Mouse (Mus musculus) c-Kit-positive CD71-negative TER-119-negative erythroid progenitor cells, embryonic 14.5 days (primary cell): ENCODE measurements around the gene Gm20388.

Experiments used
- DNase-seq: peaks from one replicate; pipeline ENCODE4 v3.0.0-alpha.2; 2013; ENCODE audit warnings: low read depth

Gm20388 gene

DNA sequence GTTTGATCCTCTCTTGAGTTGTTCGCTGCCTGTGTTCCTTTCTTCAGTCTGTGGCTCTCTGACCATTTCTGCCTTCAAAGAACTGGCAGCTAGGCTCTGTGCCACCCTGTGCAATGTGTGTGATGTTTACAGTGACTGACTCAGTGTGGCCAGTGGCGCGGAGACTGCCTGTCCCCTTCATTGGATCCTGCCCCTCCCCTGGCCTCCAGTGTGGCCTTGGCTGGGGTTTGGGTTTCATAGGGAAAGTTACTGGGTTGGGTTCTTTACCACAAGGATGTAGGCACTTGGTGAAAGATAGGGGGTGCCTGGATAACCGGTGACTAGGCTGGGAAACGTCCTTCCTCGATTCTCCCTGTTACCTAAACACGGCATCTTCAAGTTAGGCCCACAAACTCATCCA lies 3774.2 kb downstream of the Gm20388 start:
- DNase-seq: no peak

DNA sequence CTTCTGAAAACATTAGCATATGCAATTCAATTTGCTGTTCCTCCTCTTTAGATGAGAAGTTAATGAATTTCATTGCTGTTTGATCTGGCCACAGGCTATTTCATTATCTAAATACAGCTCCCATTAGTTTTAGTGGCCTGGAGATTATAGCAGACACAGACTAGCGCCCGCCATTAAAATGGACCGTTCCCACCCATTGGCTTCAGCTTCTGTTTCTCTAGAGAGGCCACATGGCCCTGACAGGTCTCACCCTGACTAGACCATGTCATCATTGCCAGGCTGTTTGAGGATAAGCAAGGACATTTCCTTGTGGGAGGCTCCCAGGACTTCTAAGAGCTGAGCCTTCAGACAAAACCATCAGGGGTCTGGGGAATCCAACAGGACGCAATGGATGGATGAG lies 3774.8 kb downstream of the Gm20388 start:
- DNase-seq: no peak

DNA sequence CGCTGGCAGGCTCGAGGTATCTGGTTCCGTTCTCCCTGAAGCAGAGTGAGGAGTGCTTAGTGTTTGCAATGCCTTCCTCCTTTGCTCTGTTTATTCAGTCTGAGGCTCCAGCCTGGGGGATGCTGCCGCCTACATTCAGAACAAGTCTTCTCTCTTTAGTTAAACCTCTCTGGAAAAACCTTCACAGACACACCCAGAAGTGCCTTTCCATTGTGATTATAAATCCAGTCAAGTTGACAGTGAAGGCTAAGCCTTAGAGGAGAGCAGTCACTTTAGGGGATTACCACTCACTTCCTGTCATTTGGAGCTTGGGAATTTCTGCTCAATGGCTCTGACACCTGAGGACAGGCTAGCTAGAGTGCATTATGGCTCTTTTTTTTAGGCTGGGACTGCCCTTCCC lies 3777.2 kb downstream of the Gm20388 start:
- DNase-seq: no peak

DNA sequence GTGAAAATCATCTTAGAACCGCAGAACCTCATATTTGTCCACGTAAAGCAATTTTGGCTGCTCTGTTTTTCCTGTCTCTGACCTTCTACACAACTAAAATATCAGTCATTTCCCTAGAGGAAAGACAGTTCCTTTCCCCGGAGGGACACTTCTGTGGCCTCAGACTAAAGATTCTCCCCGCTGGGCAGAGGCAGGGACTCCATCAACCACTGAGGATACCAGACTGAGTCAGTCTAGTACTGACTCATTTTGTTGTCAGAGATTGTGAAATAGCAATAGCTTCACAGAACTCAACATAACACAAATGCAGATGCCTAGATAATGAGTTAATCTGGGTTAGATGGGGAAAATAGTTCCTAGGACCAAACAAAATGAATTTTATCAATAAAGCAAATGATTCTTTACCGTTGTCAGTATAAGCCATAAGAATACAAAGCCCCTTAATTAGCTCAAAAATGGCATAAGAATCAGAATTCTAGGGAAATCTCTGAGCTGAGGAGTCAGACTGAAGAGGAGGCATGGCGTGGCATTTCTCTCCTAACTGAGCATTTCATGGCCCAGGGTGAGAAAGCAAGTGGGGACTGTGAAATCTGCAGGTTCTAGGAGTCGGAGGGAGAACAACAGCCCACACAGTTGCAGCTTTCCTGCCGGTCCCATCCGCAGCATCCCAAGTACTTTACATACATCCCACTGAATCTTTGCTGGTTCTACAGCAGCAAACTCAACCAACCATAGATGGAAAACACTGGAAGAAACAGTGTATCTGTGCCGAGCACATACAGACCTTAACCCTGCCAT lies 3781.7 kb downstream of the Gm20388 start:
- DNase-seq: no peak

DNA sequence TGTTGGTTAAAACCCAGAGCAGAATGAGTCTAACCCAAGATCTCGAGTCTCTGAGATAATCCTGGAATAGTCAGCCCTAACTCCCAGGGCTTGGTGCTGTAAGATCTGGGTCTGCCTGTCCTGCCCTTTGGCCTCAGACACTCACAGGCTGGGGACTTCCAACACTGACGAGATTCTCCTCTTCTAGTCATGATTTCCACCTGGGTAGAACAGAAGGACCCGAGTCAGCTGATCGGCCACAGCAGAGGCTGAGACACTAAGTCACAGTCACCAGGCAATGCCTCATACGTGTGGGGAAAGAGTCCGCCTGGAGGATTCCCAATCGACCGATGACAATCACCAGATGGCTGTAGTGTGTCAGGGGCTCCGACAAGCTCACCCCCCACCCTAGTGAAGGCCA lies 3785.5 kb downstream of the Gm20388 start:
- no peak for DNase-seq

DNA sequence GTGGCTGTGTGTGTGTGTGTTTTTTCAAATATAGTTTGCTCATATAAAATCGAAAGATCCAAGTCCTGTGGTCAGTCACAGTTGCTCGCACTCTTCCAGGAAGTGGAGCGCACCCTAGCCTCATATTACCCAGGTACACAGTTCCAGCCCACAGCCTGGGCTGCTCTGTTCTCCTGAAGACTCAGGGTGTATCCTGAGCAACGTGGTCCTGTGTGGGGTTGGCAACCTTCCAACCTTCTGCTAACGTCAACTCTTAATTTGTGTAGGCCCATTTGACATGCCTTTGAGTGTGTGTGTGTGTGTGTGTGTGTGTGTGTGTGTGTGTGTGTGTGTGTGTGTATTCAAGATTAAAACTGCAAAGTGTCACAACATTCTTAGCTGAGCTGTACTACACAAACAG lies 3786.7 kb downstream of the Gm20388 start:
- no peak for DNase-seq

DNA sequence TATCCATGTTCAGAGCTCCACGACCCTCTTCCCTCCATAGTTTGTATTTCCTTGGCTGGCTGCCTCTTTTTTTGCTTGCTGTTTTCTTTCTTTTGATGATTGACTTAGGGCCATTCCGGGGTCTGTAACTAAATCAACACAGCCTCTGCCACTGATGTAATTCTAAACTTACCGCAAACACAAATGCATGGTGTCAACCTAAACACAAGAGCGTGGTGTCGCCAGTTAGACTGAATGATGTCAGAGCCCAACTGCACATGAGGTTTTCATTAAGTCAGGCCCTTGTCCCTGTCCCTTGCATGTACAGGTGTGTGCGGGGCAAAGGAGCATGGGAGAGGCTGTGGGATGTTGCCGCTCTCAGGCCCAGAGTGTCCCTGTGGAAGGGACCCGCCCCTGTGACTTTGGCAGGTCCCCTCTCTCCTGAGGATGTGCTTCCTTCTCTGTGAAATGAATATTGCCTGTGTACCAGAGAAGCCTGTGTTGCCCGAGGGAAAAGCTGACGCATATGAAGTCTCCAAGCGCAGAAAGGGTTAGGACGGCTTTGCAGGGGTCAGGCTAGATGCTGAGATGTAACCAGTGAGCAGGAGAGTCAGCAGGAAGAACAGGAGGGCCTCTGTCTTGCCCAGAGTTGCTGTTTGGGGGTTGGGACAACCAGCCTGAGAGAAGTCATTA lies 3789.9 kb downstream of the Gm20388 start:
- no peak for DNase-seq

DNA sequence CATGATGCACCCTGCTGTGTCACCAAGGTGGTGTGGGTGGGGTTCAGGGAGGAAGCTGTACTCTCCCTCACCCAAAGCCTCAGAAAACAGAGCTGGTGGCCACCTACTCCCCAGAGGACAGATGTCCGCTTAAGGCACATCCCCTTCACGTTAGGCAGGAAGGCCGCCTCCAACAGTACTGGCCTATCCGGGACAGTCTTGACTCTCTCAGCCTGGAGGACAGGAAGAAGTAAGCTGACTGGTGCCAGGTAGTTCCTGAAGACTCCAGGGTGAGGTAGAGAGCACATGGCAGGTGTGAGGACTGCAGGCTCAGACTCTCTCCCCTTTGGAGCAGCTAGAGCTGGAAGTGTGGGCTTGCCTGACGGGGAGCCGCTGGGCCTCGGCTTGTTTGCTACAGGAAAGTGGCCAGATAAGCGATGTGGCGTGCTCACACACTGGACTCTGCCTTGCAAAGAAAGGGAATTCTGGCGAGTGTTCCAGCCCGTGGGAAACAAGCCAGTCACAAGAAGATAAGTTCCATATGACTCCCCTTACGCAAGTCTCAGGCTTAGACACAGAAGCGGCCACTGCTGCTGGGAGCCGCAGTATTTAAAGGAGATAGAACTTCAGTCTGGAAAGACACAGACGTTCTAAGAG lies 3791.4 kb downstream of the Gm20388 start:
- DNase-seq: no peak

DNA sequence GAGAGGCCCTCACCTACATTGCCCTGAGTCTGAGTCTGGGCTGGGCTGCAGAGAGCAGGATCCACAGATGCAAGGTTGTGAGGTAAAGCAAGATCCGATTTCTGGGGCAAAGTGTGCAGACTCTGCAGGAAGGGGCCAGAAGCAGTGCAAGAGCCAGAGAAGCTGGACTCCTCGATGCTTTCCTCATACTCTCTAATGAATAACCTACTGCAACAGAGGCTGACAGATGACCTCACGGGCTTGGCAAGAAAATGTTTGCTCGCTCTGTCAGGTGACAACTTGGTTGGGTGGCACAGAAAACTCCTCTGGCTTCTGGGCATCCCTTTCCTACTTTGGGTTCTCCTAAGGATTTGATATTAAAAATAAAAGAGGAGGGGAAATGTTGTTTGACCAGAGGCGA lies 3794.7 kb downstream of the Gm20388 start:
- no peak for DNase-seq

DNA sequence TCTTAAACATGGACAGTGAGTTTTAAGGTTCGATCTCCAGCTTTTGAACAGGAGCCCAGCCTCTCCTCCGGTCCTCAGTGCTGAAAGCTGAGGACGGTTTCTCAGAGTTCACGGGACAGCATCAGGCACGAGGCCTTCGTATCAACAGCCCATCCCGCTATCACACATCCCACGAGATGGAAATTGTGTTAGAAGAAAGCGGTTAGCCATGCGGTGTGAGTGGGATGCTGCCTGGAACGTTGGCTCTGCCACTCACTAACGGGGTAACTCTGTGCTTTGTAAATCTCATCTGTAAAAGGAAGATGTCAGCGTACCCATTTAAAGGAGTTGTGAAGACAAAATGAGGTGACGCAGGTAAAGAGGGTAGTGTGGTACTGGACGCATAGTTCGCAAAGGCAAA lies 3796.5 kb downstream of the Gm20388 start:
- no peak for DNase-seq

DNA sequence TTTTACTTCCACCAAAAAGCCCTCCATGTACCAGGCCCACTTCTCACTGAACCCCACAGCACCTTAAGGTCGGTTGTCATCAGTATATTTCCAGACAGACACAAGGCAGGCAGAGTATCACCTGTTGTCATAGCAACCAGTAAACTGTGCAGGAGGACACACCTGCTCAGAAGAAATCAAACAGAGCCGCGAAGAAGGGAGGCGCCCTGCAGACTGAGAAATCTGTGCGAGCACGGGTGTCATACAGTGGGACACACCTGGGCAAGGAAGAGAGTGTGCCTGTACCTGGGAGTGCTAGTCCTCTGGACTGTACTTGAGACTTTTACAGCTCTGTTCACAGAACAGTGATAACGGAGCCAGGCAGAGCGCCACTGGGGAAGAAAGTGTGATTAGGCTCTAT lies 3798.1 kb downstream of the Gm20388 start:
- no peak for DNase-seq

DNA sequence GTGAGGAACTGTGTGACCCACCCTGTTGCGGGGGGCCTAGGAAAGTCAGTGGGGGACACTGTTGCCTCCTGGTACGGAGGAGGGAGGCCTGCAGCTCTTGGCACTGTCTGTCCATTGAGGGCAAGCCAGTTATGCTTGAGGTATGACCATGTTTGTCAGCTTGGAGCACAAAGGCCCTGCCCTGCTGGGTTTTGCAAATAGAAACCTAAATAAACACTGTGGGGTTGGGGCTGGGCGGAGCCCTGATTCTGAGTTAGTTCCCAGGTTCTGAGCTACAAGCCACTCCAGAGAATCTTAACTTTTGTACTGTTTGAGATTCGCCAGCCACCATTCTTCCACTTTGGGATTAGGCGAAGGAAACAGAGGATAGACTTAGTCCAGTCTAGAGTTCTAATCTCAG lies 3799.7 kb downstream of the Gm20388 start:
- no peak for DNase-seq

DNA sequence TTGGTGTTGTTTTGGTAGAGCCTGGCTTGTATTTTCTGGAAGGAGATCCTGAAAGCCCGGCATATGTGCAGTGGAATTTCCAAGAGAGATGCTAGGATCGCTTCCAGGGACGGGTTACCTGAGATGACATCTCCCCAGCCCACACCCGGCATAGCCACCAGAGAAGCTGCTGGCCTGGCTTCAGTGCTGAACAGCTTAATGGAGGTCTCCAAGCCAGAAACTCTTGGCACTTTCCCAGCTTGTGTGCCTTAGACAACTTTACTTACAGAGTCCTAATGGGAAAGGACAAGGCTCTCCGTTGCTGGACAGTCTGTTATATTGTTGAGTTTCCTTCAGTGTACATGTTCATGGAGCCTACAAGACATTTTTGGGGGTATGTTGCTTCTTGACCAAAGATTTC lies 3803.8 kb downstream of the Gm20388 start:
- DNase-seq: no peak

DNA sequence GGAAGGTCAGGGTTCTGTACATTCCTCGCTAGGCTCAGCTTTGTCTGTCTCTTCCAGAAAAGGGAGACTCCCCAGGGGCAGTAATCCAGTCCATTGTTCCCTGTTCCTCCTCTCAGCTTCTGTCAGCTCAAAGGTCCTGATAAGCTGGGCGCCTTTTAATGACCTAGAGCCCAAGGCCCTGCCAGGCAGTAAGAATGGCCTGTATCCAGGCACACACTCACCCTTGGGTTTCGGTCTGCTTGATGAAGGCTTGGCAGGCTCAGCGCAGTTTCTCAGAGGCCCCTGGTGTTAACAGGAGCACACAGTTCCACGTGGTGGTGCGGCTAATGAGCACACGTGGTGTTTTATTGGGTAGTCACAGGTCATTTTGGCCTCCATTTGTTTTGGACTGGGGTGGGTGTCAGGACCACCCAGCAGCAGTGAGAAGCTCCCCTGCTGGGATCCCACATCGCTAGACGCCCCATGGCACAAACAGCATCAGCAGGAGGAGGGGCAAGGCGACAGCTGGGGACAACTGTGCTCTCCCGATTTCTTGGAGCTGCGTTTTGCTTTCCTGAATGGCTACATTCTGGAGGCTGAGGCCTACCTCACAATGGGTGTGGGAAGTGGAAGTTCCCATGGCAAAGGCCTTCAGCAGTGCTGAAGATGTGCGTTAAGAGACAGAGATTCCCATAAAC lies 3805.4 kb downstream of the Gm20388 start:
- DNase-seq: no peak

DNA sequence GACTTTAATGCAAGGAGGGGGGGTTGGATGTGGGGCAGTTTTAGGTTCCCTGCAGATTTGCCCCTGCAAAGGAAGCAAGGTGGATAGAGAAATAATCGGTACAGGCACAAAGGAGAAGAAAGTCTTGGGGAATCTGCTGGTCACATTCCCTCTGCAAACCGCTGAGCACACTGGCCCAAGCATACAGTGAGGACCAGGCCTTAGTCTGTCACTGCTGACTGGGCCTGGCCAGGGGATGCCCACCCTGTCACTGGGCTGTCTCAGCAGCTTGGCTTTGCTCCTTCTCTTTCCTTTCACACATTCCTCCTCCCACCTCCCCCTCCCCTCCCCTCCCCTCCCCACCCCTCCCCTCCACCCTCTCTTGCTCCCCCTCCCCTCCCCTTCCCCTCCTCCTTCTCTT lies 3806.5 kb downstream of the Gm20388 start:
- no peak for DNase-seq

DNA sequence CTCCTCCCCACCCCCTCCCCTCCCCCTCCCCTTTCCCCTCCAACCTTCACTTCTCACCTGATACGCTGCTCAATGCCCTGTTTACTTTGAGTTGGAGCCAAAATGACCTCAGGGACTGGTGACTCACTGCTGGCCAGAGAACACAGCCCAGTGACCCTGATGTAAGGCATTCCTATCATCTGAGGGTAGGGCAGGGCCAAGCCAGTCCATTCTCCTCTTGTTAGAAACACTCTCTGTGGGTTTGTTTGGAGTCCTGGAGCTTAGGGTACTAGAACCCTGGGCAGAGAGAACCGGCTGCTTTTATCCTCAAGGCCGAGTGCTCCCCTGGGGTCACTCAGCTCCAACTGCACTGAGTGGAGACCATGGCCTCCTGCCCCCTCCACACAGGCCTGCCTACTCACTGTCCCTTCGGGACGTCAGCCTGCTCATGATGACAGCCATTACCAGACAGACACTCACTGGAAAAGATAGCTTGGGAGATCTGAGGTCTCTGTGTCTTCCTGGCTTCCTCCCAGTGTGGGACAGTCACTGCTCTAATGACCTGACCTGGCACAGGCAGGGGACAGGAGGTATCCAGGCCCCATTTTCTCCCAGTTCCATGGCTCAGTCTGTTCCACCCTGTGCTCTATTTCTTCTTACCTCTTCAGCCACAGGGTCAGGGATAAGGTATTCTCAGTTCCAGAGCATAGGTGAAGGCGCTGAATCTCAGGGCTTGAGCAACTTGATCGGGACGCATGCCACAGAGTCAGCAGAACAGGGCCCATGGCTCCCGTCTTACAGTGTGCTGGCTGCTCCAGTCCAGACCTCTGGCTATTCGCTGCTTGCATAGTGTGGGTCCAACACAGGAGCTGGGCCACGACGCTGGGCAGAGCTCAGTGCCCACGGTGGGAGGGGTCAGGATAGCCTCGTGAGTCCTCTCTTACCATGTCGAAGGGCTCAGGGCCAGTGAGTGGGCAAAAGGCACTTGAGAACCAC lies 3807.2 kb downstream of the Gm20388 start:
- DNase-seq: no peak

DNA sequence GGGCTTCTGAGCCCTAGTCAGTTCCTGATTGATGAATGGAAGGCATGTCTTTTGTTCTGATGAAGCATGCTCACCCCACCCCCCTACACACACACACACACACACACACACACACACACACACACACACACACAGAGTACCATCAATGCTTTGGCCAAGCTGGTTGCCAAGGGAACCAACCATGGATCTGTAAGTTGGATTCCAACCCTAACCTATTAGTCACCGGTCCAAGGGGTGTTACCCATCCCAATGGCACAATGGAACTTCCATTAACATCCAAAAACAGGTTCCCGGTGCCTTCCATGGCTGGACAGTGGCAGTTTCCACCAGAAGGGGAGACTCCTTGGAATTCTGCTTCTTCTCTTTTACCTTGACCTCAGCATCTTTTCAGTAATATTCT lies 3808.1 kb downstream of the Gm20388 start:
- no peak for DNase-seq

DNA sequence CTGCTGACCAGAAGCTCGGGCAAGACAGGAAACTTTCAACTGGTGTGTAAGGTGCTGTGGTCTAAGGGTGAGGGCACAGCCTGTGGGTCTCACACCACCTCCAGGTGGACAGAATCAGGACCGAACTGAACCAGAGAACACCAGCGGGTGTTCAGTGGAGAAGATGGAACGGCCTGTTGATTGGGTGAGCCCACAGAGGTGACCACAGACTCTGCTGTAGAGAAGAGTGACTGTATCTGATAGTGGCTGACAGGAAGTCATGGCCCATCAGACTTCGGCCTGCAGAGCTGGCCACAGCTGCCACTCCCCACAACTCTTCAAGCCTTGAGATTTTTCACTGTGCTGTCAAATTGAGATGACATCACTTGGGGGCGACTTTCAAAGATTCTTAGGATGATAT lies 3808.6 kb downstream of the Gm20388 start:
- no peak for DNase-seq

DNA sequence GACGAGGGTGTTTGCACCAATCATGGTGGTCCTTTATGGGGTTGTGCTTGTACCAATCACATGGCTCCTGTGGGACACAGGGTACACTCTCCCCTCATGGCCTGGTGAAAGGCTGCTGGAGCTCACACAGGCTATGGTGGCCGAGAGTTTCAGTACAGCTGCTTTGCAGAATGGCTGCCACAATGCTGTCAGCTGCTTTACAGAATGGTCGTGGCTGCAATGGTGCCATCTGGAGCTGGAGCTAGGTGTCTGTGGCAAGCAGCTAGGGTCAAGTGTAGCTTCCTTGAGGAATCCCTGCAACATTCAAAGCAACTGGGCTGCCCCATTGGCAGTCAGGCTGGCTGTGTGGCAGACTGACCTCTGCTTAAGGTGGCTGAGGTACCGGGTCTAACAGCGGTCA lies 3809.2 kb downstream of the Gm20388 start:
- no peak for DNase-seq

DNA sequence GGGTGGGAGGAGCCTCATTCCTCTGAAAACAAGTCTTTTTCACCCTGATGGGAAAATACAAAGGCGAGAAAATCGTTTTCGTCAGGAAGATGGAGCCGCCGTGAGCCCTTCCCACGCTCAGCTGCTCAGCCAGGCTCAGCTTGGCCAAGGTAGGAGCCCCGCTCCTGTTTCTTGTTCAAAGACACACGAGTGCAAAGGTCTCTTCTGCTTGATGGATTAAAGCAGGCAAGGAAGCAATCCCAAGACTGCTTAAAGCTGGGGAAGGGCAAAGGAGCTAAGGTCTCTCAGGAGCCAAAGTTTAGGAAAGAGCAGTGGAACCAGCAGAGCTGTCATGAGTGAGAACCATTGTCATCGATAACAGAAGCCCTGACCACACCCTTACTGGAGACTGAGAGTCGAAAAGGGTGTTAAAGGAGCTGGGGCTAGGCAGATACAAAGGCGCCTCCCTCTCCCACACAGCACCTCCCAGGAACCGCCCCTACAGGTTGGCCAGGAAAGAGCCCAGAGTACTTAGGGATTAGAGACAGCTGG lies 3809.9 kb downstream of the Gm20388 start:
- peak; percentile 18 for DNase-seq

DNA sequence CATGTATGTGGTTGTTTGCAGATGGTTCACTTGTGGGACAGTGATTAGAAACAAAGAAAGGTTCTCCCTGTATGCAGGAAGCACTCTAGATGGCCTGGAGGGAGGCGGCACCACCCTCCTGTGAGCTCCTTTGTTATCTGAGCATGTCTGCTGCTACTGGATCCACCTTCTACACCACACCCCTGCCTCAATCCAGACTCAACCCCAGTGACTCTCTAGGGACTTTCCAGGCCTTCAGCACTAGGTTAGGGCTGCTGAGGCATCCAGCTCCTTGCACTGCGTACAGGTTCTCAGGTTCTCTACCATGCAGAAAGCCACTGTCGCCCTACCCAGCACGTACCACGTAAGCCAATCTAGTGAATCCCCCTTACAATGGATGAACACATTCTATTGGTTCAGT lies 3811.6 kb downstream of the Gm20388 start:
- peak; percentile 14 for DNase-seq
